Mouse (Mus musculus) heart, postnatal 10 days (tissue): Measurements from ENCODE around the gene Gm28778. TPM values are rescaled to one million over a fixed set of nuclear protein-coding genes. Genes with fewer than 3 reads are reported as not detected.

ENCODE experiments used
- total RNA-seq, 2 experiments: library from RNA; stranded (reverse); gene quantifications; 2 replicates each; pipeline ENCODE4 v1.2.3; 2021

Gm28778 gene
- total RNA-seq, 2 experiments from 2014 or later = 0.82 to 2.5 TPM

Other genes with a start within 250 kb of the Gm28778 start
- gene Mstn, start 235.5 kb upstream of the Gm28778 start, total RNA-seq = not detected
- gene 1700019A02Rik, start 109.5 kb upstream of the Gm28778 start, total RNA-seq = not detected
- 1 to 10 TPM; 6.9 to 7.7 TPM for gene Pms1, start 93 bp upstream of the Gm28778 start, total RNA-seq
- gene Ormdl1, start within 50 bp of the Gm28778 start, total RNA-seq = 1 to 10 TPM; 6.1 to 7.9 TPM
- 10 to 100 TPM; 29.5 to 34.4 TPM for gene Osgepl1, start 16.5 kb downstream of the Gm28778 start, total RNA-seq
- gene Asdurf, start 55.5 kb downstream of the Gm28778 start, total RNA-seq = 1 to 10 TPM in 1 of 2 experiments, not detected in 1; 8.0 TPM
- gene Gm28551, start 55.6 kb downstream of the Gm28778 start, total RNA-seq = not detected
- gene Asnsd1, start 55.6 kb downstream of the Gm28778 start, total RNA-seq = 10 to 100 TPM; 42.5 to 43.1 TPM